Mouse (Mus musculus) lung, postnatal 0 days (tissue): ENCODE data around the gene Scnn1b. TPM values are rescaled to one million over a fixed set of nuclear protein-coding genes. Genes with fewer than 3 reads are reported as not detected.

Experiments used
- ATAC-seq: fragments of 200-750 bp; cut with Nextera tagmentation; 2 replicates; pipeline ENCODE4 v1.8.0; 2017; ENCODE audit warnings: moderate library complexity
- DNase-seq: peaks from one replicate; pipeline ENCODE4 v3.0.0-alpha.2; 2016; ENCODE audit warnings: low spot score
- H3K27ac ChIP-seq: fragments of 300-500 bp; sonication (generic); 2 replicates; pipeline ENCODE4 v1.5.1; 2014; ENCODE audit warnings: antibody characterized with exemption, mild to moderate bottlenecking, low read length, mixed read lengths
- H3K27me3 ChIP-seq: fragments of 300-500 bp; sonication (generic); replicated peaks from 2 replicates; pipeline ENCODE4 v1.6.1; 2014; ENCODE audit warnings: low read length, mixed read lengths; ENCODE audit not compliant: insufficient read depth
- H3K36me3 ChIP-seq: fragments of 300-500 bp; sonication (generic); 2 replicates; pipeline ENCODE4 v1.6.1; 2014; ENCODE audit warnings: low read length, mixed read lengths; ENCODE audit not compliant: insufficient read depth
- H3K4me1 ChIP-seq: fragments of 300-500 bp; sonication (generic); 2 replicates; pipeline ENCODE4 v1.6.1; 2014; ENCODE audit warnings: antibody characterized with exemption, low read depth, low read length, mixed read lengths; ENCODE audit not compliant: insufficient read depth
- H3K4me2 ChIP-seq: fragments of 300-500 bp; sonication (generic); replicated peaks from 2 replicates; pipeline ENCODE4 v1.6.1; 2014; ENCODE audit warnings: low read depth, mild to moderate bottlenecking, low read length, moderate library complexity, mixed read lengths
- H3K4me3 ChIP-seq: fragments of 300-500 bp; sonication (generic); 2 replicates; pipeline ENCODE4 v1.5.1; 2014; ENCODE audit warnings: low read depth, low read length
- H3K9ac ChIP-seq: fragments of 300-500 bp; sonication (generic); replicated peaks from 2 replicates; pipeline ENCODE4 v1.6.1; 2014; ENCODE audit warnings: low read depth, mild to moderate bottlenecking
- H3K9me3 ChIP-seq: fragments of 300-500 bp; sonication (generic); 2 replicates; pipeline ENCODE4 v1.6.1; 2016; ENCODE audit warnings: low read length, mixed read lengths
- CTCF ChIP-seq: IDR thresholded peaks from 2 replicates; pipeline ENCODE4 v1.5.1; 2016; ENCODE audit warnings: antibody characterized with exemption, mild to moderate bottlenecking
- EP300 ChIP-seq: IDR thresholded peaks from 2 replicates; pipeline ENCODE4 v1.6.1; 2016; ENCODE audit warnings: antibody characterized with exemption, mild to moderate bottlenecking, control low read depth
- WGBS: fragments of 180-500 bp; shearing (Covaris S2); extraction: QIAGEN DNeasy Blood & Tissue Kit; methylation state at CpG from one replicate; pipeline ENCODE4 v1.1.7; 2014; 5-methylcytosine and 5-hydroxymethylcytosine counted together
- polyA plus RNA-seq: library from polyadenylated mRNA; unstranded; fragments of >200 nt; fragmentation: Nextera tagmentation; extraction: Ambion mirVana; gene quantifications from 2 replicates; pipeline ENCODE4 v1.2.1, GENCODE M21; 2015

The Scnn1b gene
- polyA plus RNA-seq, 1 experiment from 2014 or later: 79.1 TPM

GRCm38 (mm10) chr7:121938124-121938891 lies 73.5 kb downstream of the Scnn1b start:
- ATAC-seq (no peak), DNase-seq (no peak)
- Histone ChIP-seq H3K27ac (no peak overlapping the region; the same call in 1 of the 2 replicates), H3K36me3 (no peaks in the 10 kb centered on the region), H3K4me3 (no peak overlapping the region), H3K4me1 (no peaks in the 10 kb centered on the region), H3K9ac (no peak overlapping the region), H3K9me3 (no peaks in the 10 kb centered on the region), H3K4me2 (no peak overlapping the region), H3K27me3 (no peaks in the 10 kb centered on the region)
- no peak for TF ChIP-seq EP300
- TF ChIP-seq CTCF: no peak
- 84% methylated on average over 8 of the region's 8 CpGs for WGBS

DNA sequence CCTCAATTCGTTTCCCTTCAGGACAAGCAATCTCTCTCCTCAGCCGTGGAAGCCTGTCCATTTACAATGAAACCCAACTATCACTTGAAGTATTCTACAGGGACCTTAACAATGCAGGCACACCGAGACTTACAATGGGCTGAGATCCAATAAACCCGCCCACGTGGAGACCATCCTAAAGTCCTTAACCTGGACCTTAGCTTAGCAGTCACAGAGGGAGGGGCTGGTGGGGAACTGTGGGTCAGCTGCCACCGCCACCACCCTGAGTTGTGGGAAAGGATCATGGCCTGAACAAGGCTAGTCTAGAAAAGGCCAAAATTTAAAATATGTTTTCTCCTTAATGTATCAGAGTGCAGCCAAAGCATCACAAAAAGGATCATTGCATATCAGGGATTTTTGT lies 74.4 kb downstream of the Scnn1b start:
- H3K27ac ChIP-seq: peak overlapping the region; percentile 71; the same call in 1 of the 2 replicates
- H3K4me2 ChIP-seq: no peak overlapping the region
- no peak for DNase-seq
- H3K36me3 ChIP-seq: no peaks in the 10 kb centered on the region
- no peak for TF ChIP-seq CTCF
- TF ChIP-seq EP300: no peak
- no peaks in the 10 kb centered on the region for H3K4me1 ChIP-seq
- H3K9ac ChIP-seq: no peak overlapping the region
- no peak overlapping the region for H3K4me3 ChIP-seq
- WGBS: 46% methylated on average over 6 of the region's 6 CpGs
- no peaks in the 10 kb centered on the region for H3K27me3 ChIP-seq
- H3K9me3 ChIP-seq: no peaks in the 10 kb centered on the region
- ATAC-seq: no peak

DNA sequence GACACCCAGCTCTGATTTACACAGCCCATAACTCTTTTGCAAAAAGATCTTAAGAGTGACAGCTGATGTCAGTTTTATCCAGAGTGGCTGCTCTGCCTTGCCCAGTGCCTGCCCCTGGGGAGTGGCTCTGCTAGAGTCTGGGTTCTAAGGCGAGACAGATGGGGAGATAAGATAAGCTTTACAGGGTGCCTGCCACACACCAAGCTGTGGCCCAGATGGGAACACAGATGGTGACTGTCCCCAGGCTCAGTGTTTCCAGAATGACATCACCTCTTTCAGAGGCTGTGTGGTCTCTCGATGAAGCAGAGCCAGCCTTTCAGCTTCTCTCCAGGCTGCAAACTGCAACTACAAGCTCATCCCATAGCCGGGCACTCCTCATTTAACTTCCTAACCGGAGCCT lies 74.9 kb downstream of the Scnn1b start:
- Histone ChIP-seq H3K4me2 (no peak overlapping the region), H3K4me3 (no peak overlapping the region), H3K9ac (no peak overlapping the region), H3K36me3 (no peaks in the 10 kb centered on the region), H3K9me3 (no peaks in the 10 kb centered on the region), H3K27me3 (no peaks in the 10 kb centered on the region), H3K27ac (peak overlapping the region; percentile 71), H3K4me1 (no peaks in the 10 kb centered on the region)
- DNase-seq: no peak
- 14% methylated on average over 4 of the region's 4 CpGs for WGBS
- peak; percentile 31 for ATAC-seq
- TF ChIP-seq CTCF (no peak), EP300 (peak; percentile 73)

DNA sequence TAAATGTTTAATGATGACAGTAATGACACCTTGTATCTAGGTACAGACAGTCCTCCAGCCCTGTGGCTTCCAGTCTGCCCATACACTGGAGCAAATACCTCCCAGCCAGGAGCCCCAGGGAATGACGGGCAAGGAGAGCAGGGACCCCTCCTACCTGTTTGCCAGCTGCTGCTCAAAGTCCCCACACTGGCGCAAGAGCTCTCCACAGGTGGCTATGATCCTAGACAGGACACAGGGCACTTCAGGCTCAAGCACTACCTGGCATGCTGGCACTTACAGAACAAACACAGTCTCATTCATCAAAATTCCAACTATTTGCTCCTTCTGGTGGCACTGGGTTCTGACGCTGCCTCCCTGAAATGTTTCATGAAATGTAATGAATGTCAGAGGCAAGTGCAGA lies 76.2 kb downstream of the Scnn1b start:
- DNase-seq: peak; percentile 92
- H3K27me3 ChIP-seq: no peaks in the 10 kb centered on the region
- no peaks in the 10 kb centered on the region for H3K4me1 ChIP-seq
- no peak overlapping the region for H3K4me2 ChIP-seq
- H3K36me3 ChIP-seq: no peaks in the 10 kb centered on the region
- no peak overlapping the region for H3K4me3 ChIP-seq
- H3K9me3 ChIP-seq: no peaks in the 10 kb centered on the region
- H3K9ac ChIP-seq: no peak overlapping the region
- peak; percentile 98 for TF ChIP-seq EP300
- TF ChIP-seq CTCF: peak; percentile 12; the same call in 1 of the 2 replicates
- WGBS: 50% methylated on average over 3 of the region's 3 CpGs
- H3K27ac ChIP-seq: peak overlapping the region; percentile 71
- ATAC-seq: peak; percentile 91

DNA sequence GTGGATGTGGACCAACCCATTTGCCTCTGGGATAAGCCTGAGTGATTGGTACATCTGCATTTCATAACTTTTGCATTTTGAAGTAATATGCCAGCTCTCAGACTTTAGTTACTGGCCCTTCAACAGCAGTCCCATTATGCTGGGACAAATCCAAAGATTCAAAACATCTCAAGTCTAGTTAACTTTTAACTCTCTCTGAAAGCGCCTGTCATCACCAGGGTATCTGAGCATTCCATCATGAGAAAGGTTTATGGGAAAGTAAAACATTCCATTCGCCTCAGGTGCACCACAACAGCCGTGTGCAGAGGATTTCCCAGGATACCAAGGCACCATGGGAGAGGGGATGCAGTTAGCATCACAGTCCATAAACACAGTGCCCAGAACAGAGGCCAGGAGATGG lies 76.8 kb downstream of the Scnn1b start:
- Histone ChIP-seq H3K9ac (no peak overlapping the region), H3K4me3 (no peak overlapping the region), H3K27me3 (no peaks in the 10 kb centered on the region), H3K9me3 (no peaks in the 10 kb centered on the region), H3K4me1 (no peaks in the 10 kb centered on the region), H3K27ac (peak overlapping the region; percentile 71), H3K4me2 (no peak overlapping the region), H3K36me3 (no peaks in the 10 kb centered on the region)
- TF ChIP-seq EP300 (peak; percentile 74), CTCF (no peak)
- WGBS: 54% methylated on average over 3 of the region's 3 CpGs
- ATAC-seq (peak; percentile 62), DNase-seq (peak; percentile 77)

GRCm38 (mm10) chr7:121942371-121942770 lies 77.5 kb downstream of the Scnn1b start:
- WGBS: 75% methylated on average over 2 of the region's 2 CpGs
- no peak overlapping the region for H3K4me2 ChIP-seq
- peak overlapping the region; percentile 71 for H3K27ac ChIP-seq
- H3K9me3 ChIP-seq: no peaks in the 10 kb centered on the region
- no peak overlapping the region for H3K4me3 ChIP-seq
- no peaks in the 10 kb centered on the region for H3K27me3 ChIP-seq
- H3K9ac ChIP-seq: no peak overlapping the region; the same call in 1 of the 2 replicates
- peak; percentile 85 for TF ChIP-seq EP300
- no peak for TF ChIP-seq CTCF
- DNase-seq (peak; percentile 51), ATAC-seq (peak; percentile 12)
- H3K4me1 ChIP-seq: no peaks in the 10 kb centered on the region
- H3K36me3 ChIP-seq: no peaks in the 10 kb centered on the region
